Mouse (Mus musculus) embryonic facial prominence, embryonic 12.5 days (tissue): ENCODE measurements around the gene Jmjd1c. TPM values are rescaled to one million over a fixed set of nuclear protein-coding genes. Genes with fewer than 3 reads are reported as not detected.
A peak's percentile ranks its signal among the peaks of the same experiment; 100 is the strongest.

Experiments used
- ATAC-seq: fragments of 200-750 bp; cut with Nextera tagmentation; 2 replicates; pipeline ENCODE4 v1.8.0; 2017; ENCODE audit not compliant: insufficient number of reproducible peaks, insufficient read depth, low FRiP score, low TSS enrichment
- H3K27ac ChIP-seq: fragments of 300-500 bp; sonication (generic); 2 replicates; pipeline ENCODE4 v1.5.1; 2016; ENCODE audit warnings: mild to moderate bottlenecking
- H3K27me3 ChIP-seq: fragments of 300-500 bp; sonication (generic); 2 replicates; pipeline ENCODE4 v1.6.1; 2016; ENCODE audit warnings: mild to moderate bottlenecking, moderate library complexity
- H3K36me3 ChIP-seq: fragments of 300-500 bp; sonication (generic); 2 replicates; pipeline ENCODE4 v1.6.1; 2016; ENCODE audit warnings: mild to moderate bottlenecking
- H3K4me1 ChIP-seq: fragments of 300-500 bp; sonication (generic); 2 replicates; pipeline ENCODE4 v1.6.1; 2016
- H3K4me2 ChIP-seq: fragments of 300-500 bp; sonication (generic); replicated peaks from 2 replicates; pipeline ENCODE4 v1.6.1; 2016; ENCODE audit warnings: mild to moderate bottlenecking, moderate library complexity
- H3K4me3 ChIP-seq: fragments of 300-500 bp; sonication (generic); 2 replicates; pipeline ENCODE4 v1.5.1; 2016; ENCODE audit warnings: mild to moderate bottlenecking
- H3K9ac ChIP-seq: fragments of 300-500 bp; sonication (generic); 2 replicates; pipeline ENCODE4 v1.6.1; 2016; ENCODE audit warnings: mild to moderate bottlenecking, moderate library complexity
- H3K9me3 ChIP-seq: fragments of 300-500 bp; sonication (generic); 2 replicates; pipeline ENCODE4 v1.6.1; 2016; ENCODE audit warnings: mild to moderate bottlenecking, moderate library complexity
- whole genome bisulfite sequencing: fragments of 180-500 bp; shearing (Covaris S2); methylation state at CpG from one replicate; pipeline ENCODE4 v1.1.7; 2016; 5-methylcytosine and 5-hydroxymethylcytosine counted together
- polyA plus RNA-seq: library from polyadenylated mRNA; unstranded; fragments of >200 nt; fragmentation: Nextera tagmentation; extraction: Ambion mirVana; gene quantifications from 2 replicates; pipeline ENCODE4 v1.2.1, GENCODE M21; 2016

The Jmjd1c gene
- polyA plus RNA-seq, 1 experiment from 2014 or later = 56.3 TPM

DNA sequence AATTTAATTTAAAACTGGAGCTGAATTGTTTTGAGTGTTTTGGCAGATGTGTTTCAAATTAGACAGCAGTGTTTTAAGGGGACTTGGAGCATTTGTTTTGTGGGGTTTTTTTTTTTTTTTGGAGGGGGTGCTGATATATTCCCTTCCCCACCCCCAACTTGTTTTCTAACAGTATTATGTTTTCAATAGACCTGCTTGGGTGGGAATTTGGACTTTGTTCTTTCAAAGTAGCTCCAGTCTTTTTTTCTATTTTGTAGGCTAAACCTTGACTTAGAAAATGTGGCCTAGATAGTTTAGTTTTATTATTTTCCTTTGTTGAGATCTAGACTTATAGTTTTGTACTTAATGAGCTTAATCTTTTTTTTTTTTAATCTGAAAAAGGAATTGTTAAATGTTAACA lies 90.6 kb downstream of the Jmjd1c start:
- ATAC-seq = no peak
- Histone ChIP-seq H3K9ac (peak overlapping the region; percentile 58; the same call in 1 of the 2 replicates), H3K27ac (peak overlapping the region; percentile 96)

DNA sequence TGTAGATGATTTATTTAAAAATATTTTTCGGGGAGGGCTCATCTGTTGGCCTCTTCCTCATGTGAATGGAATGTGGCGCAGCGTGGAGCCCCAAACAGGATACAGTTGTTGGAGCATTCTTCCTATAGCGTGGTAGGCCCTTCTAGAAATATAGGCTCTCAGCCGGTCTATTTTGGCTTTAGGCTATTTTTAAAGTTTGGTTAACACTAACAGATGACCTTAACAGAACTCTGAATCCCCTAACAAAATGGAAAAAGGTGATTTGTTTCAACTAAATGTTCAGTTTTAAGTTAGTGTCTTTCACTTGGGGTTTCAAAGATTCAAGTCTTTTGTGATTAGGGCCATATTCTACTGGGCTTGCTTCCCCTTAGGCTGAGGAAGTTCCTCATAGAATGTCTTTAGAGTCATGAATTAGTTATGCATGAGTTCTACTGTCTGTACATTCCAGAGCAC lies 91.1 kb downstream of the Jmjd1c start:
- H3K4me1 ChIP-seq = peaks cover 20% of the 10 kb centered on the region
- H3K36me3 ChIP-seq = no peaks in the 10 kb centered on the region
- no peaks in the 10 kb centered on the region for H3K9me3 ChIP-seq
- ATAC-seq = no peak
- WGBS = 3% methylated on average over 5 of the region's 5 CpGs
- peak overlapping the region; percentile 35 for H3K4me3 ChIP-seq
- peak overlapping the region; percentile 67 for H3K4me2 ChIP-seq
- H3K9ac ChIP-seq = peak overlapping the region; percentile 48
- H3K27me3 ChIP-seq = no peaks in the 10 kb centered on the region
- H3K27ac ChIP-seq = peak overlapping the region; percentile 54; the same call in 1 of the 2 replicates

More for the DNA sequence above, 90.6 kb downstream of the Jmjd1c start:
- H3K4me3 ChIP-seq = peak overlapping the region; percentile 50
- H3K4me1 ChIP-seq = peaks cover 20% of the 10 kb centered on the region
- peak overlapping the region; percentile 67 for H3K4me2 ChIP-seq
- H3K27me3 ChIP-seq = no peaks in the 10 kb centered on the region
- no peaks in the 10 kb centered on the region for H3K36me3 ChIP-seq
- H3K9me3 ChIP-seq = no peaks in the 10 kb centered on the region

DNA sequence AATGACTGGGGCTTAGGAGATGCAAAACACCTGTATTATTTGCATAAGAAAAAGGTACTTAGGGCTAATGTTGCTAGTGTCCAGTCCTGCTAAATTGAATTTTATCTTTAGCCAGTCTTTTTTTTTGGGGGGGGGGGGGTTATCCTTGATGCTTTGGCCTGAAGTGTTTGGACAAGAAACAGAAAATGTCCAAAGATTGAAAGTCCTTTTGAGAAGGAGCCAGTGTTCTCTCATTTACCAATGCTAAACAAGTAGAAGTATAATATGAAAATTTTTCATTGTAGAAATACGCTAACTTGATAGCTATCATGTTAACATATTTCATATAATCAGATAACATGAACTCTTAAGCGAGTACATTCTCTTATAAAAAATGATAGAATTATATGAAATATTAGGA lies 92.0 kb downstream of the Jmjd1c start:
- Histone ChIP-seq H3K27ac (no peak overlapping the region), H3K9me3 (no peaks in the 10 kb centered on the region), H3K36me3 (peaks cover 4% of the 10 kb centered on the region), H3K4me3 (peak overlapping the region; percentile 35), H3K4me1 (peaks cover 15% of the 10 kb centered on the region), H3K9ac (no peak overlapping the region), H3K4me2 (peak overlapping the region; percentile 67), H3K27me3 (no peaks in the 10 kb centered on the region)
- no peak for ATAC-seq
- WGBS = 75% methylated on average over 2 of the region's 2 CpGs

DNA sequence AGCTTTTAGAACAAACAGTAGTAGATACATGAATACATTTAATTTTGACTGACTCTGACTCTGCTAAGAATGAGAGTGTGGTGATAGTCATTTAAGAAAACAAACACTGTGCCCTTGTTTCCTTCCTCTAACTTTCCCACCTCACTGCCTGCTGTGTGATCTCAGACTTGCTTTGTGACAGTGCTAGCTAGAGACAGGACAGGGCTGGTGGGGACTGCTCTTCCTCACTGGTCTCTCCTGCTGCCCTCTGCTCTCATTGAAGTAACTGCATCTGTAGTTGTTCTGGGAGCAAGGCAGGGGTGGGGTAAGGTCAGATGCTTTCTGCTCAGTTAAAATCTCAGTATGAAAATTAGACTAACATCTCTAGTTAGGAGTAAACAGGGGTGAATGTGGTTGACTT lies 93.1 kb downstream of the Jmjd1c start:
- Histone ChIP-seq H3K27me3 (no peaks in the 10 kb centered on the region), H3K9me3 (no peaks in the 10 kb centered on the region), H3K27ac (no peak overlapping the region), H3K4me3 (no peak overlapping the region), H3K36me3 (peaks cover 6% of the 10 kb centered on the region), H3K9ac (no peak overlapping the region), H3K4me1 (peaks cover 14% of the 10 kb centered on the region), H3K4me2 (peak overlapping the region; percentile 32; the same call in 1 of the 2 replicates)
- no peak for ATAC-seq

DNA sequence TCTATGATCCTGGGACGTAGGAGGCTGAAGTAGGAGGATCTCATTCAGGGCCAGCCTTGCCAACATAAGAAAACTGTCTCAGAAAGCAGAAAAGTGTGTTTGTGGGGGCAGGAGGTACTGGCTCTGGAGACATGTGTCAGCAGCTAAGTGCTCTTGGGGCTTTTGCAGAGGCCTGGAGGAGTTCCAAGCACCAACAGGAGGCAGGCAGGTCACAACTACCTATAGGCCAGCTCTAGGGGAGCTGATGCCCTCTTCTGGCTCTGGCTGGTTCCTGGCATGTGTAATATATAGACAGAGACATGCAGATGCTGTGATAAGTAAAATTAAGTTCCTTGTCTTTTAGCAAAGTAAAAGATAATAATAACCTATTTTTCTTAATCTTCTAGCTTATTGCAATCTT lies 94.3 kb downstream of the Jmjd1c start:
- H3K4me1 ChIP-seq = peaks cover 10% of the 10 kb centered on the region
- H3K36me3 ChIP-seq = peaks cover 11% of the 10 kb centered on the region
- 82% methylated on average over 1 of the region's 1 CpGs for WGBS
- no peaks in the 10 kb centered on the region for H3K27me3 ChIP-seq
- no peak overlapping the region for H3K4me2 ChIP-seq
- no peak overlapping the region for H3K27ac ChIP-seq
- ATAC-seq = no peak
- H3K9me3 ChIP-seq = no peaks in the 10 kb centered on the region
- no peak overlapping the region for H3K4me3 ChIP-seq
- H3K9ac ChIP-seq = no peak overlapping the region

DNA sequence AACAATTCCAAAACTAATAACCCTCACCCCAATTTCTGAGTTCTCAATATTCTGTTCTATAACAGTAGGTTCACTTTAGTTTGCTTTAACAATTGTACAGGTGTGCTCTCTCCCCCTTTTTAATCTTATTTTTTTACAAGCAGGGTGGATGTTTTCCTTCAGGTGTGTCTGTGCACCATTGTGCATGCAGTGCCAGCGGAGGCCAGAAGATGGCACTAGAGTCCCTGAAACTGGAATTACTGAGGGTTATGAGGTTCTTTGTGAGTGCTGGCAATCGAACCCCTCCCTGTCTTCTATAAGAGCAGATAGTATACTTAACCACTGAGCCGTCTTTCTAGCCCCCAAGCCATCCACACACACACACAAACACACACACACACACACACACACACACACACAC lies 96.4 kb downstream of the Jmjd1c start:
- no peak overlapping the region for H3K9ac ChIP-seq
- no peak overlapping the region for H3K4me2 ChIP-seq
- H3K9me3 ChIP-seq = no peaks in the 10 kb centered on the region
- no peak overlapping the region for H3K4me3 ChIP-seq
- no peak overlapping the region for H3K27ac ChIP-seq
- peaks cover 14% of the 10 kb centered on the region for H3K4me1 ChIP-seq
- WGBS = 92% methylated on average over 3 of the region's 3 CpGs
- ATAC-seq = no peak
- H3K27me3 ChIP-seq = no peaks in the 10 kb centered on the region
- peaks cover 11% of the 10 kb centered on the region for H3K36me3 ChIP-seq

DNA sequence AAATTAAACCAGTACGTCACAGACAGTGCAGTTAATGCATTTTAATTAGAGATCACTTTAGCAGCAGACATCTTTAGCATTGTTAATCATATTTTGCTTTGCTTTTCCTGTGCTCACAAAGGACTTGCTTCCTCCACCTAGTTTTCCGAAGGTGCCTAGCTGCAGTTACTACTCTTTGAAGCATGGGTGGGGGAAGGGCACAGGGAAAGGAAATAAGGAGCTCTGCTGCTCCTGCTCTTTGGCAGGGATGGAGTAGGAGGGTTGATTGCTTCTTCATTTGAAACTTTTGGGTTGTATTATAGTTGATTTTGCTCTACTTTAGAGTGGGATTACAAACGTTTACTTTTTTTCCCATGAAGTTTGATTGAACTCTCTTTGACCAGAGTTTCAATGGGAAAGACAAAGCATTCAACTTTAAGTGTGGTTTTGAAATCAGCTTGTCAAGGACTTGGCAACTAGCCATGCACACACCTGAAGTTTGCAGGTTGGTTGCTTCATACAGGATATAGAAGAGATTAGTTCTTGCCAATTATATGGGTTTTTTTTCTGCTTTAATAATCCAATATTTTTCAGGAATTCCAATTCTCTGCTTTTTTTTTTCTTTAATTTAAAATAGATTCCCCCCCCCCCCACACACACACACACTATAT lies 97.2 kb downstream of the Jmjd1c start:
- no peak for ATAC-seq
- H3K27ac ChIP-seq = no peak overlapping the region
- H3K4me2 ChIP-seq = no peak overlapping the region
- H3K27me3 ChIP-seq = no peaks in the 10 kb centered on the region
- no peaks in the 10 kb centered on the region for H3K9me3 ChIP-seq
- no peak overlapping the region for H3K4me3 ChIP-seq
- H3K9ac ChIP-seq = no peak overlapping the region
- H3K36me3 ChIP-seq = peaks cover 11% of the 10 kb centered on the region
- peaks cover 8% of the 10 kb centered on the region for H3K4me1 ChIP-seq
- WGBS = 65% methylated on average over 3 of the region's 3 CpGs

DNA sequence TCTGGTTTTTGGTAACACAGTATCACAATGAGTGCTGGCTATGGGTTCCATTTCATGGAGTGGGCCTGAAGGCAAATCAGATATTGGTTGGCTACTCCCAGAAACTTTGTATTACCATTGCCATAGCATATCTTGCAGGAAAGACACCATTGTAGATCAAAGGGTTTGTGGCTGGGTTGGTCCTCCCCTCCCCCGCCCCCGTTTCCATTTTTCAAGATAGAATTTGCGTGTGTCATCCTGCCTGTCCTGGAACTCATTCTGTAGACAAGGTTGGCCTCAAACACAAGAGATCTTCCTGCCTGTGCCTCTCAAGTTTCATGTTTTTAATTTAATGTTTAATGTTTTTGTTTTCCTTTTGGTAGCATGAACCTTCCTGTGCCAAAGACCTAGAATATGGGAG lies 98.1 kb downstream of the Jmjd1c start:
- H3K9ac ChIP-seq = no peak overlapping the region
- no peaks in the 10 kb centered on the region for H3K9me3 ChIP-seq
- no peak overlapping the region for H3K27ac ChIP-seq
- H3K27me3 ChIP-seq = no peaks in the 10 kb centered on the region
- H3K4me1 ChIP-seq = peaks cover 7% of the 10 kb centered on the region
- H3K4me3 ChIP-seq = no peak overlapping the region
- no peak overlapping the region for H3K4me2 ChIP-seq
- peaks cover 11% of the 10 kb centered on the region for H3K36me3 ChIP-seq
- ATAC-seq = no peak
- WGBS = 78% methylated on average over 3 of the region's 3 CpGs

DNA sequence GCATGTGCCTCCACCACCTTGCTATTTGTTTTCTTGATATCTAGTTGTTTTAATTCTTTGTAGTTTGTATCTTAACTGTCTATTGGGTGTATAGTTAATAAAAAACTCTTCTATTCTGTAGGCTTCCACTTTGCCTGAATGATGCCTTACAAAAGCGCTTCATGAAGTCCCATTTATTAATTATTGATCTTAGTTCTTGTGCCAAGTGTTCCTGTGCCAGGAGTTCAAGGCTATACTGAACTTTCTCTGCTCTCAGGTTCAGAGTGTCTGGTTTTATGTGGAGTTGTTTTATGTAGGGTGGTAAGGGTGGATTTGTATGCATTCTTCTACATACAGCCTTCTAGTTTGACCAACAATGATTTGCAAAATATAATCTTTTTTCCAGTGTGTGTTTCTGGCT lies 99.7 kb downstream of the Jmjd1c start:
- no peaks in the 10 kb centered on the region for H3K27me3 ChIP-seq
- H3K9ac ChIP-seq = no peak overlapping the region
- H3K36me3 ChIP-seq = peaks cover 11% of the 10 kb centered on the region
- no peak overlapping the region for H3K4me3 ChIP-seq
- no peak overlapping the region for H3K27ac ChIP-seq
- ATAC-seq = no peak
- H3K9me3 ChIP-seq = no peaks in the 10 kb centered on the region
- H3K4me1 ChIP-seq = peaks cover 6% of the 10 kb centered on the region; the same call in 1 of the 2 replicates
- H3K4me2 ChIP-seq = no peak overlapping the region
- 98% methylated on average over 1 of the region's 1 CpGs for WGBS

DNA sequence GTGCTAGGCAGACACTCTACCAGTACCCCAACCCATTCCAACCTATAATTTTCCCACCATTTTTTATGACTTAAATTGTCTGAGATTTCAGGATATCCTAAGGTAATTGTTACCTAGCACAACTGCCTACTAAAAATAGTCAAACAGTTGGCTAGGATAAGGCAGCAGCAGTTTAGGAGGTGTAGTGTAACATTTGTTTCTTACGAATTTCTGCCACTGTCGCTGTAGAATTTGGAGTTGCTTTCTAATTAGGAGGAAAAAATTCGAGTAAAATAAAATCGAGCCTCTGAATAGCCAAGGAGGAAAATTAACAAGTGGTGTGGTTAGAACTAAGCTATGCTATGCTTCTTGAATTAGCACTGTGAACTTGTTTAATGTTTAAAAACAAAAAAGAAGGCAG lies 101.3 kb downstream of the Jmjd1c start:
- H3K27ac ChIP-seq = no peak overlapping the region

DNA sequence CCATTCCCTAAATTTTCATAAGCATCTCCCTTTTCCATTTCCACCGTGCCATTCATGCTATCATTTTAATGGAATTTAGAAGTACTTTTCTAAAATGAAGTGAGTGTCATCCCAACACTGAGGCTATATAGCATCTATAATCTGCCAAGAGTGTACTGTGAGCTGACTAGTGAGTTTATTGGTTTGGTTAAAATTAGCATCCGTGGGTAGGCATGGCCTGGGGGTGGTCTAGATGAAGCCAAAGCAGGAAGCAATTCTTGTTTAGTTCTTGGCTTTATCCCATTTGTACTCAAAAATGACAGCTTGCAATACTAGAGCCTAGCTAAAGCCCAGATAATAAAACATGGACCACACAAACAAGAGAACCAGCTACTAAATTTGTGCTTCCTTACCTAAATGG lies 101.9 kb downstream of the Jmjd1c start:
- H3K27ac ChIP-seq = no peak overlapping the region

More for the DNA sequence above, 101.3 kb downstream of the Jmjd1c start:
- Histone ChIP-seq H3K4me1 (peaks cover 10% of the 10 kb centered on the region; the same call in 1 of the 2 replicates), H3K36me3 (peaks cover 11% of the 10 kb centered on the region), H3K9ac (no peak overlapping the region), H3K27me3 (no peaks in the 10 kb centered on the region), H3K4me3 (no peak overlapping the region), H3K4me2 (no peak overlapping the region), H3K9me3 (no peaks in the 10 kb centered on the region)
- 79% methylated on average over 4 of the region's 4 CpGs for WGBS
- ATAC-seq = no peak

DNA sequence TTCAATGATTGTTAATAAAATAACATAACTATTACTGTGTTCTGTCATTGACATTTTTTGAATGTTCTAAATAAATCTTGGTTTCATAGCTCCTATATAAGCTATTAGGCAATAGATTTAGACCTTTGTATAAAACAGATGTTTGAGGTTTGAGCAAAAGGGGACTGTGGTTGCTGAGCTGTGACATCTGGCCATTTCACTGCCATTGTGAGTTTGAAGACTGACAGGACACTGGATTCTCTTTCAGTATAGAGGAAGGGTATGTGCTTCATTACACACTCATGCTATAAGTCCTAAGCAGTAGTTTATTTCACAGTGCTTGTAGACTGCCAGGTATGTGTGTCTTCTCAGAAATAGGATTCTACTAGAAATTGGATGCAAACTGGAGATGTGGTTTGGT lies 105.8 kb downstream of the Jmjd1c start:
- H3K27ac ChIP-seq = no peak overlapping the region
- H3K4me2 ChIP-seq = no peak overlapping the region
- no peak overlapping the region for H3K4me3 ChIP-seq
- H3K9me3 ChIP-seq = no peaks in the 10 kb centered on the region
- no peak overlapping the region for H3K9ac ChIP-seq
- no peaks in the 10 kb centered on the region for H3K36me3 ChIP-seq
- H3K4me1 ChIP-seq = peaks cover 8% of the 10 kb centered on the region; the same call in 1 of the 2 replicates
- ATAC-seq = no peak
- H3K27me3 ChIP-seq = no peaks in the 10 kb centered on the region

More for the DNA sequence above, 101.9 kb downstream of the Jmjd1c start:
- no peaks in the 10 kb centered on the region for H3K27me3 ChIP-seq
- no peak for ATAC-seq
- no peak overlapping the region for H3K4me2 ChIP-seq
- H3K9ac ChIP-seq = no peak overlapping the region
- H3K9me3 ChIP-seq = no peaks in the 10 kb centered on the region
- peaks cover 7% of the 10 kb centered on the region for H3K36me3 ChIP-seq
- H3K4me3 ChIP-seq = no peak overlapping the region
- WGBS = 66% methylated on average over 2 of the region's 2 CpGs
- peaks cover 10% of the 10 kb centered on the region; the same call in 1 of the 2 replicates for H3K4me1 ChIP-seq
